Mouse (Mus musculus) heart, adult 2 months (tissue): ENCODE measurements around the gene Ccdc97. TPM values are rescaled to one million over a fixed set of nuclear protein-coding genes. Genes with fewer than 3 reads are reported as not detected.
A peak's percentile ranks its signal among the peaks of the same experiment; 100 is the strongest.

Experiments used
- DNase-seq, 2 experiments: peaks; one replicate each; pipeline ENCODE4 v3.0.0; 2021
- H3K27ac ChIP-seq: fragments of 200-600 bp; 2 replicates; pipeline ENCODE4 v1.8.1; 2022
- H3K27me3 ChIP-seq: fragments of 200-500 bp; 2 replicates; pipeline ENCODE4 v1.6.1; 2012; ENCODE audit warnings: mild to moderate bottlenecking, low read length, inconsistent platforms, mixed read lengths; ENCODE audit not compliant: control insufficient read depth, insufficient read depth
- H3K36me3 ChIP-seq: fragments of 200-500 bp; 2 replicates; pipeline ENCODE4 v1.6.1; 2012; ENCODE audit warnings: low read length, inconsistent platforms; ENCODE audit not compliant: control insufficient read depth, insufficient read depth
- H3K4me1 ChIP-seq: fragments of 200-500 bp; 2 replicates; pipeline ENCODE4 v1.6.1; 2011; ENCODE audit warnings: low read length; ENCODE audit not compliant: control insufficient read depth, insufficient read depth
- H3K4me3 ChIP-seq: fragments of 200-600 bp; 2 replicates; pipeline ENCODE4 v1.8.1; 2022
- H3K79me2 ChIP-seq: fragments of 200-500 bp; replicated peaks from 2 replicates; pipeline ENCODE4 v1.6.1; 2012; ENCODE audit warnings: mild to moderate bottlenecking, inconsistent platforms, low read length, moderate library complexity, mixed read lengths; ENCODE audit not compliant: control insufficient read depth, insufficient read depth
- H3K9ac ChIP-seq: fragments of 200-500 bp; 2 replicates; pipeline ENCODE4 v1.6.1; 2012; ENCODE audit warnings: low read depth, mild to moderate bottlenecking, control low read depth, inconsistent platforms, low read length, mixed read lengths
- CTCF ChIP-seq: fragments of 200-600 bp; IDR thresholded peaks from 2 replicates; pipeline ENCODE4 v1.8.1; 2022; ENCODE audit warnings: antibody characterized with exemption, mild to moderate bottlenecking, moderate library complexity
- EP300 ChIP-seq: fragments of 200-500 bp; IDR thresholded peaks from 2 replicates; pipeline ENCODE4 v1.6.1; 2011; ENCODE audit warnings: low read depth, low read length, control low read depth; ENCODE audit not compliant: insufficient read depth
- POLR2A ChIP-seq: fragments of 200-500 bp; IDR thresholded peaks from 2 replicates; pipeline ENCODE4 v1.6.1; 2011; ENCODE audit warnings: mild to moderate bottlenecking, low read depth, low read length, control low read depth; ENCODE audit not compliant: insufficient read depth
- WGBS: fragments of 180-500 bp; shearing (Covaris S2); methylation state at CpG from one replicate; pipeline ENCODE4 v1.1.7; 2018; 5-methylcytosine and 5-hydroxymethylcytosine counted together
- intact Hi-C: fragments of 180-260 bp; cut with DNase I; formaldehyde crosslinking; loops from one replicate; pipeline ENCODE4 v1.15.1; 2025
- polyA plus RNA-seq: library from polyadenylated mRNA; depleted of rRNA; stranded (reverse); fragments of >200 nt; gene quantifications from 2 replicates; pipeline ENCODE4 v1.2.3, GENCODE M21; 2012
- total RNA-seq, 2 experiments: library from RNA; stranded (reverse); gene quantifications; 2 replicates each; pipeline ENCODE4 v1.2.3; 2021

Gene Ccdc97
- total and polyA plus RNA-seq, 3 experiments: 51.8 to 62.9 (median 59.3) TPM

DNA sequence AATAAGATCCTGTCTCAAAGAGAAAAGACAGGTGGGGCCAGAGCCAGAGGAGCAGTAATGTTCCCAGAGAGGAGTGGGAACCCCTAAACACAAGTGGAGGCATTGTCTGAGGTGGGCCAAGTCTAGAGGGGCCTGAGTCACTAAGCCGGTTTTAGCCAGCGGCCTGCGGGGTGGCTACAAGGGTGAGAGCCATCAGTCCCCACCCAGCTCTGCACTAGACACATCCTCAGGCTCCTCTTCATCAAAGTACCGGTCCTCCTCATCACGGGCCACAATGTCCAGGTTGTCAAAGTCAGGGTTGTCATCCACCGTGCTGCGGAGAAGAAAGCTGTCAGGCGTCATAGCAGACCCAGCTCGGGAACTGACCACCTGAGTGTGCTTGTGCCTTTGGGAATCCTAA, 6.1 kb downstream of the Ccdc97 start:
- WGBS: 89% methylated on average over 9 of the region's 9 CpGs
- intact Hi-C loops: no loop called here
- TF ChIP-seq POLR2A (no peak), CTCF (no peak), EP300 (no peak)
- Histone ChIP-seq H3K4me3 (no peak overlapping the region), H3K9ac (no peak overlapping the region), H3K4me1 (peaks cover 21% of the 10 kb centered on the region), H3K27me3 (no peaks in the 10 kb centered on the region), H3K27ac (no peak overlapping the region; the same call in 1 of the 2 replicates), H3K79me2 (no peaks in the 10 kb centered on the region), H3K36me3 (no peaks in the 10 kb centered on the region; the same call in 1 of the 2 replicates)
- no peak for DNase-seq

DNA sequence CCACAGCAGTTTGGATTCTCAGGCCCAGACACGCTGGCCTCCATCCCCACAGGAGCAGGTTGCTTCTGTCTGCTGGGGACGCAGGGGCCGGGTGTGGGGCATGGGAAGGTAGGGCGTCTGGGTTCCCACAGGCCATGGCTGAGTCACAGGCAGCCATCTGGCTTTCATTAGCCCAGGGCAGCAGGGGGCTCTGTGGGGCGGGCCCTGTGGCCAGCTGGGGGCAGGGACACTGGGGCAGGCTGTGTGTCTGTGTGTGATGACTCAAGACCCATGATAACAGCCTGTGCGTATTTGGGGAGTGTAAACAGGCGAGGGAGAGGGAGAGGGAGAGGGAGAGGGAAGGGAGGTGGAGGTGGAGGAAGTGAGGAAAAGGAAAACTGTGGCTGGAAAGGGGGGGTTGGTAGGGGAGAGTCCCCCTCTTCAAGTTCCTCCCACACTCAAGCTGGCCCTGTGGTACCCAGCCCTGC, 7.1 kb downstream of the Ccdc97 start:
- Histone ChIP-seq H3K27ac (peak overlapping the region; percentile 62), H3K4me3 (no peak overlapping the region), H3K79me2 (no peaks in the 10 kb centered on the region), H3K4me1 (peaks cover 29% of the 10 kb centered on the region), H3K9ac (no peak overlapping the region), H3K27me3 (no peaks in the 10 kb centered on the region), H3K36me3 (no peaks in the 10 kb centered on the region)
- DNase-seq: peak; percentile 74 to 82
- intact Hi-C loops: no loop called here
- TF ChIP-seq POLR2A (0 out of 2 replicates have a peak, but pooled peaks have one; percentile 14), CTCF (no peak), EP300 (0 out of 2 replicates have a peak, but pooled peaks have one; percentile 36)
- 26% methylated on average over 7 of the region's 7 CpGs for WGBS

DNA sequence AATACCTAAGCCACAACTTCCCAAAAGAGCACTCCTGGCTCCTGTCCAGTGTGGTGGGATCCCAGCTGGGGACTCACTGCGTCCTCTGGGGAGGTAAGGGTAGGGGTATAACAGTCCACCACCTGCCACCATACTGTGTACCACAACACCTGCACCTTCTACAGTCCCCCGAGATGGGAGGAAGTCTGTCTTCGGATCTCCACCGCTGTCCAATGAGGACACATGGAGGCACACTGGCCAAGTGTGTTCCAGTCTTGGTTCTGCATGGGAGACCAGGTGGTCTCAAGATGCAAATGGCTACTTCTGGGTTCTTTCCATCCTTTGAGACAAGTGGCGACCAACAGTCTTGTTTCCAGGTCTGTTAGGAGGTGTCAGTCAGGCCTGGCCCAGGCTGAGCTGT, 7.7 kb downstream of the Ccdc97 start:
- no peak for TF ChIP-seq EP300
- no peak for TF ChIP-seq POLR2A
- no peak for TF ChIP-seq CTCF
- Histone ChIP-seq H3K4me3 (no peak overlapping the region), H3K27ac (peak overlapping the region; percentile 62), H3K79me2 (no peaks in the 10 kb centered on the region), H3K27me3 (no peaks in the 10 kb centered on the region), H3K9ac (no peak overlapping the region), H3K4me1 (peaks cover 33% of the 10 kb centered on the region), H3K36me3 (peaks cover 4% of the 10 kb centered on the region)
- DNase-seq: peak in 1 of 2 experiments; percentile 34
- 60% methylated on average over 5 of the region's 5 CpGs for WGBS
- intact Hi-C loops: no loop called here

DNA sequence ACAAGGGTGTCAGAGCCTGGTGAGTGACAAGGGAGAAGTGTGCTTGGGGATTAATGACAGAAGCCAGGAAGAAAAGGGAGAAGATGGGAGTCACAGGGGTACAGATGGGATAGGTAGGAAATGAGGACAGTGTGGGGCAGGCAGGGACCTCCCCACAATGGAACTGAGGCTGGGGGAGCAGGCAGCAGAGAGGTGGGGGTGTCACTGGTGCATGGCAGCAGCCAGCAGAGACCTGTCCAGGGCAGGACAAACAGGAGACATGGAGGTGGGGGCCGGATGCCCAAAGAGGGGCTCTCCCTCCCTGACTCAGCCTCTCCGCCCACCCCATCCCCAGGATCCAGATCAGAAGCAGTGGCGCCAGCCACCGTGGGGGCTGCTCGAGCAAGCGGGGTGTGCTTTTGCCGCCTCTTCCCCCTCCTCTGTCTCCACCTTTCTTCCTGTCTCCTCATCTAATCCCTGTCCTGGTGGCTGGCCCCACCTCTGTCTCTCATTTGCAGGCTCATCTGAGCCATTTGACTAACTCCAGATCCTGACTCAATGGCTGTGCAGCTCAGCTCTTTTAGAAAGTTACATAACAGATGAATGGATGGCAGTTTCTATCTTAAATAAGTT, 8.3 kb downstream of the Ccdc97 start:
- H3K79me2 ChIP-seq: no peaks in the 10 kb centered on the region
- DNase-seq: peak in 1 of 2 experiments; percentile 46
- TF ChIP-seq POLR2A: 0 out of 2 replicates have a peak, but pooled peaks have one; percentile 14
- TF ChIP-seq CTCF: no peak
- peak overlapping the region; percentile 62 for H3K27ac ChIP-seq
- peaks cover 37% of the 10 kb centered on the region for H3K4me1 ChIP-seq
- H3K36me3 ChIP-seq: peaks cover 4% of the 10 kb centered on the region
- 24% methylated on average over 7 of the region's 7 CpGs for WGBS
- no peak overlapping the region for H3K4me3 ChIP-seq
- intact Hi-C loops: no loop called here
- H3K9ac ChIP-seq: peak overlapping the region; percentile 56; the same call in 1 of the 2 replicates
- no peaks in the 10 kb centered on the region for H3K27me3 ChIP-seq

DNA sequence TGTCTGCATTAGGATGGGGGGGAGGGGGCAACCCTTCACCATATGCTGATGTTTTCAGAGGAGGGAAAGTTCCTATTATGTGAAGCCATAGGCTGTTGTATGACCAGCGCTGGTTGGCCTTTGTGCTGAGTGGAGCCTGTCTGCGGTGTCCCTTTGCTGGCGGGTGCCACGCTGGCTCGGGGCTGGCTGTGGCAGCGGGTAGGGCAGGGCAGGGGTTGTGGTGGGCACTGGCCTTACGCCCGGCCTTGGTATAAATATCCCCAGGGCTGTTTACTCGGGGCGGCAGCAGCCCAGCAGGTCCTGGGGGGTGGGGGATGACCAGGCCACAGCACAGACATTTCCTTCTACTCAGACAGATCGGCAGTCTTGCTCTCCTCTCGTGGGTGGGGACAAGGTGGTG, 8.9 kb downstream of the Ccdc97 start:
- no peak for TF ChIP-seq CTCF
- no peak for TF ChIP-seq POLR2A
- TF ChIP-seq EP300: no peak
- Histone ChIP-seq H3K27me3 (no peaks in the 10 kb centered on the region), H3K4me1 (peaks cover 42% of the 10 kb centered on the region), H3K79me2 (no peaks in the 10 kb centered on the region), H3K27ac (peak overlapping the region; percentile 62), H3K36me3 (peaks cover 8% of the 10 kb centered on the region), H3K4me3 (no peak overlapping the region), H3K9ac (peak overlapping the region; percentile 47)
- DNase-seq: peak; percentile 58 to 66
- WGBS: 17% methylated on average over 12 of the region's 12 CpGs
- intact Hi-C loops: no loop called here

DNA sequence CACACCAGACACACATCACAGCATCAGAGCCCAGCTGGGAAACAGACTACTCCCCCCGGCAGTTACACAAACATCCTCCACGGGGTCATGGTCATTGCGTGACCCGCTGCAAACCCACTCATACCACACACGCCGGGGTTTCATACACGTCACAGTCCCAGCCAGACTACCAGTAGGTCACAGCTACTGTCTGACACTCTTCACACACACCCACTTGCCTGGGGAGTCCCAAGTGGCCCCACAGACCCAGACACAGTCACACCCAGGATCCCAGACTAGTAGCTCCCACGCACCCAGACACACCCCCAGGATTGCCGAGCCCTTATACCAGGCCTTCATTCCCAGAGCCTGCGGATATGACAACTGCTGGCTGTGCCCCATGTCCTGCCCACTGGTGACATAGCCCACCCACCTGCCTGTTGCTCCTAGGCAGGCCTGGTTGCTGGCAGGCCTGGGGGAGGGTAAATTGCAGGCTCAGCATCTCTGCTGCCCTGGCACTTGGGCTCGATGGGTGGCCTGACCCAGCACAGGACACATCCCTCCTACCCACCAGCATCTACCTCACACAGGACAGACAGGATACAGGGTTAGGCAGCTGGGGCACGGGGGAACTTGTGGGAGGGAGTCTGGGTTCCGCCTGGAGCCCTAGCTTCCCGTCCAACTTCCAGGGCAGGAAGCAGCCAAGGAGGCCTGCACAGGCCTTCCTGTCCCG, 11.2 kb downstream of the Ccdc97 start:
- Histone ChIP-seq H3K79me2 (no peaks in the 10 kb centered on the region), H3K27me3 (no peaks in the 10 kb centered on the region), H3K9ac (peak overlapping the region; percentile 9), H3K4me3 (peak overlapping the region; percentile 30), H3K27ac (peak overlapping the region; percentile 85), H3K4me1 (peaks cover 46% of the 10 kb centered on the region), H3K36me3 (peaks cover 8% of the 10 kb centered on the region)
- TF ChIP-seq CTCF: no peak
- TF ChIP-seq EP300: peak; percentile 84
- WGBS: 30% methylated on average over 15 of the region's 15 CpGs
- DNase-seq: peak; percentile 75 to 84
- intact Hi-C loops: loop anchor here (1.0 kb wide), 1 partner anchor 18 kb away; no protein-coding TSS in a partner anchor
